Mouse (Mus musculus) limb, embryonic 12.5 days (tissue): ENCODE results near the gene Mical2. TPM values are rescaled to one million over a fixed set of nuclear protein-coding genes. Genes with fewer than 3 reads are reported as not detected.

ENCODE experiments used
- ATAC-seq: fragments of 200-750 bp; cut with Nextera tagmentation; 2 replicates; pipeline ENCODE4 v1.8.0; 2017; ENCODE audit warnings: low read depth, moderate TSS enrichment; ENCODE audit not compliant: insufficient number of reproducible peaks, insufficient read depth, low FRiP score, low TSS enrichment
- H3K27ac ChIP-seq: fragments of 300-500 bp; sonication (generic); 2 replicates; pipeline ENCODE4 v1.5.1; 2016; ENCODE audit warnings: mild to moderate bottlenecking, moderate library complexity
- H3K27me3 ChIP-seq: fragments of 300-500 bp; sonication (generic); 2 replicates; pipeline ENCODE4 v1.6.1; 2016; ENCODE audit warnings: mild to moderate bottlenecking, moderate library complexity
- H3K36me3 ChIP-seq: fragments of 300-500 bp; sonication (generic); 2 replicates; pipeline ENCODE4 v1.6.1; 2016; ENCODE audit warnings: mild to moderate bottlenecking, moderate library complexity
- H3K4me1 ChIP-seq: fragments of 300-500 bp; sonication (generic); replicated peaks from 2 replicates; pipeline ENCODE4 v1.6.1; 2016
- H3K4me2 ChIP-seq: fragments of 300-500 bp; sonication (generic); 2 replicates; pipeline ENCODE4 v1.6.1; 2016; ENCODE audit warnings: mild to moderate bottlenecking, moderate library complexity
- H3K4me3 ChIP-seq: fragments of 300-500 bp; sonication (generic); replicated peaks from 2 replicates; pipeline ENCODE4 v1.5.1; 2016; ENCODE audit warnings: mild to moderate bottlenecking
- H3K9ac ChIP-seq: fragments of 300-500 bp; sonication (generic); replicated peaks from 2 replicates; pipeline ENCODE4 v1.6.1; 2016; ENCODE audit warnings: mild to moderate bottlenecking, moderate library complexity
- H3K9me3 ChIP-seq: fragments of 300-500 bp; sonication (generic); 2 replicates; pipeline ENCODE4 v1.6.1; 2016; ENCODE audit warnings: mild to moderate bottlenecking, moderate library complexity
- WGBS: fragments of 180-500 bp; shearing (Covaris S2); methylation state at CpG from one replicate; pipeline ENCODE4 v1.1.7; 2016; 5-methylcytosine and 5-hydroxymethylcytosine counted together
- polyA plus RNA-seq: library from polyadenylated mRNA; unstranded; fragments of >200 nt; fragmentation: Nextera tagmentation; extraction: Ambion mirVana; gene quantifications from 2 replicates; pipeline ENCODE4 v1.2.1, GENCODE M21; 2016

Mical2 gene
- polyA plus RNA-seq, 1 experiment from 2014 or later: 2.4 TPM

GRCm38 (mm10) chr7:112209621-112210020, 16.0 kb upstream of the Mical2 start:
- peaks cover 4% of the 10 kb centered on the region; the same call in 1 of the 2 replicates for H3K9me3 ChIP-seq
- no peak overlapping the region for H3K4me3 ChIP-seq
- H3K4me1 ChIP-seq: peaks cover 17% of the 10 kb centered on the region
- H3K9ac ChIP-seq: no peak overlapping the region
- H3K27me3 ChIP-seq: no peaks in the 10 kb centered on the region
- no peak for ATAC-seq
- H3K4me2 ChIP-seq: no peak overlapping the region
- H3K36me3 ChIP-seq: no peaks in the 10 kb centered on the region
- no peak overlapping the region for H3K27ac ChIP-seq
- WGBS: 87% methylated on average over 4 of the region's 4 CpGs

- ATAC-seq: peak; percentile 56; the same call in 1 of the 2 replicates
These were observed 12.5 kb upstream of the Mical2 start for GRCm38 (mm10) chr7:112212921-112213721.

GRCm38 (mm10) chr7:112215871-112216270, 9.8 kb upstream of the Mical2 start:
- H3K9me3 ChIP-seq: no peaks in the 10 kb centered on the region; the same call in 1 of the 2 replicates
- no peak overlapping the region for H3K4me3 ChIP-seq
- no peaks in the 10 kb centered on the region for H3K27me3 ChIP-seq
- no peak overlapping the region for H3K27ac ChIP-seq
- H3K36me3 ChIP-seq: no peaks in the 10 kb centered on the region
- H3K4me1 ChIP-seq: peaks cover 11% of the 10 kb centered on the region
- H3K9ac ChIP-seq: no peak overlapping the region
- no peak for ATAC-seq
- H3K4me2 ChIP-seq: no peak overlapping the region
- 87% methylated on average over 3 of the region's 3 CpGs for WGBS

More at GRCm38 (mm10) chr7:112212921-112213721, 12.5 kb upstream of the Mical2 start:
- H3K4me1 ChIP-seq: peaks cover 17% of the 10 kb centered on the region
- no peak overlapping the region for H3K4me3 ChIP-seq
- WGBS: 26% methylated on average over 8 of the region's 8 CpGs
- H3K27me3 ChIP-seq: no peaks in the 10 kb centered on the region
- H3K4me2 ChIP-seq: no peak overlapping the region
- H3K27ac ChIP-seq: 0 out of 2 replicates have a peak overlapping the region, but pooled peaks have one; percentile 29
- H3K9me3 ChIP-seq: no peaks in the 10 kb centered on the region
- no peaks in the 10 kb centered on the region for H3K36me3 ChIP-seq
- H3K9ac ChIP-seq: no peak overlapping the region

- H3K36me3 ChIP-seq: no peaks in the 10 kb centered on the region
- H3K27ac ChIP-seq: no peak overlapping the region
- H3K27me3 ChIP-seq: no peaks in the 10 kb centered on the region
- H3K9me3 ChIP-seq: no peaks in the 10 kb centered on the region; the same call in 1 of the 2 replicates
- H3K4me1 ChIP-seq: peaks cover 11% of the 10 kb centered on the region
- 66% methylated on average over 5 of the region's 5 CpGs for WGBS
- no peak overlapping the region for H3K9ac ChIP-seq
- ATAC-seq: no peak
- H3K4me2 ChIP-seq: no peak overlapping the region
- H3K4me3 ChIP-seq: no peak overlapping the region
These were observed 8.9 kb upstream of the Mical2 start for GRCm38 (mm10) chr7:112216720-112217119.

- Histone ChIP-seq H3K27me3 (0 out of 2 replicates have a peak, but pooled peaks cover 2% of the 10 kb centered on the region), H3K9me3 (no peaks in the 10 kb centered on the region; the same call in 1 of the 2 replicates), H3K4me3 (no peak overlapping the region), H3K27ac (no peak overlapping the region), H3K36me3 (no peaks in the 10 kb centered on the region), H3K9ac (no peak overlapping the region), H3K4me1 (peaks cover 11% of the 10 kb centered on the region), H3K4me2 (no peak overlapping the region)
- 66% methylated on average over 6 of the region's 6 CpGs for WGBS
- ATAC-seq: no peak
These were observed 8.4 kb upstream of the Mical2 start for GRCm38 (mm10) chr7:112217208-112217607.

- whole genome bisulfite sequencing: 74% methylated on average over 7 of the region's 7 CpGs
- Histone ChIP-seq H3K4me1 (peaks cover 20% of the 10 kb centered on the region), H3K36me3 (no peaks in the 10 kb centered on the region), H3K9me3 (no peaks in the 10 kb centered on the region; the same call in 1 of the 2 replicates), H3K9ac (no peak overlapping the region), H3K27me3 (peaks cover 54% of the 10 kb centered on the region), H3K4me3 (no peak overlapping the region), H3K27ac (no peak overlapping the region), H3K4me2 (no peak overlapping the region)
- no peak for ATAC-seq
These were observed 2.7 kb upstream of the Mical2 start for GRCm38 (mm10) chr7:112222733-112223524.

- Histone ChIP-seq H3K9ac (no peak overlapping the region), H3K27me3 (peaks cover 62% of the 10 kb centered on the region), H3K4me1 (peaks cover 20% of the 10 kb centered on the region), H3K4me3 (no peak overlapping the region), H3K4me2 (no peak overlapping the region), H3K36me3 (no peaks in the 10 kb centered on the region), H3K27ac (no peak overlapping the region), H3K9me3 (no peaks in the 10 kb centered on the region; the same call in 1 of the 2 replicates)
- no peak for ATAC-seq
- WGBS: 73% methylated on average over 12 of the region's 12 CpGs
These were observed 802 bp upstream of the Mical2 start for GRCm38 (mm10) chr7:112224854-112225253.

- Histone ChIP-seq H3K36me3 (no peaks in the 10 kb centered on the region), H3K4me1 (peaks cover 20% of the 10 kb centered on the region), H3K27ac (no peak overlapping the region), H3K9me3 (no peaks in the 10 kb centered on the region), H3K4me3 (peak overlapping the region; percentile 54), H3K4me2 (peak overlapping the region; percentile 97), H3K27me3 (peaks cover 67% of the 10 kb centered on the region), H3K9ac (no peak overlapping the region)
- 6% methylated on average over 24 of the region's 24 CpGs for WGBS
- ATAC-seq: peak; percentile 32; the same call in 1 of the 2 replicates
These were observed 1.0 kb downstream of the Mical2 start for GRCm38 (mm10) chr7:112226446-112227265.

- peaks cover 65% of the 10 kb centered on the region for H3K27me3 ChIP-seq
- peak overlapping the region; percentile 97 for H3K4me2 ChIP-seq
- H3K9ac ChIP-seq: no peak overlapping the region
- H3K9me3 ChIP-seq: no peaks in the 10 kb centered on the region
- no peak overlapping the region for H3K27ac ChIP-seq
- H3K36me3 ChIP-seq: no peaks in the 10 kb centered on the region
- peaks cover 20% of the 10 kb centered on the region for H3K4me1 ChIP-seq
- 0 out of 2 replicates have a peak overlapping the region, but pooled peaks have one; percentile 54 for H3K4me3 ChIP-seq
- 35% methylated on average over 6 of the region's 6 CpGs for WGBS
- no peak for ATAC-seq
These were observed 1.6 kb downstream of the Mical2 start for GRCm38 (mm10) chr7:112227266-112227562.

- Histone ChIP-seq H3K27me3 (peaks cover 51% of the 10 kb centered on the region), H3K9ac (no peak overlapping the region), H3K4me1 (peaks cover 33% of the 10 kb centered on the region), H3K4me3 (no peak overlapping the region), H3K4me2 (no peak overlapping the region), H3K9me3 (no peaks in the 10 kb centered on the region), H3K27ac (0 out of 2 replicates have a peak overlapping the region, but pooled peaks have one; percentile 30), H3K36me3 (no peaks in the 10 kb centered on the region)
- 63% methylated on average over 20 of the region's 20 CpGs for WGBS
- ATAC-seq: no peak
These were observed 3.3 kb downstream of the Mical2 start for GRCm38 (mm10) chr7:112228827-112229498.
